Mouse (Mus musculus): Measurements from ENCODE around the gene B3gnt4. TPM values are rescaled to one million over a fixed set of nuclear protein-coding genes. Genes with fewer than 3 reads are reported as not detected.

B3gnt4 gene
- polyA plus RNA-seq, 1 experiment from 2014 or later, result 1.2 TPM

DNA sequence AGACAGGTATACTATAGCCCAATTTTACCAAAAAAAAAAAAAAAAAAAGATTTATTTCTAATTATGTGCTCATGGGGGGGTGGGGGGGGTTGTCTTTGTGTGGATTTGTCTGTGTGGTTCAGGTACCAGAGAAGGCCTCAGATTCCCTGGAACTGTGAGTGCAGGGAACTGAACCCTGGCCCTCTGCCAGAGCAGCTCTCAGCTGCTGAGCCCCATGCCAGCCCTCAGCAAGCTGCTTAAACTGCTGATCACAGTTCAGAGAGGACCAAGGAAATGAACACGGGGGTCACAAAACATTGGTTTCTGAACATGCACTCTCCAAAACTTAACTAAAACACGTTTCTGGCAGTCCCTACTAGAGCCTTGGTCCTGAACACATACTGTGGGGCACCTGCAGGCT, 46.2 kb downstream of the B3gnt4 start:
- DNase-seq, result peak; percentile 30
- H3K4me2 ChIP-seq (ENCODE audit: low read length), result no peak overlapping the region
- no peaks in the 10 kb centered on the region for H3K9me3 ChIP-seq (ENCODE audit: control insufficient read depth, low read length)
- H3K27ac ChIP-seq (replicated peaks; ENCODE audit: low read depth, low read length), result no peak overlapping the region
- H3K4me3 ChIP-seq (replicated peaks; ENCODE audit: low read depth, low read length), result no peak overlapping the region
- H3K9ac ChIP-seq (replicated peaks; ENCODE audit: low read length), result no peak overlapping the region
- H3K4me1 ChIP-seq (ENCODE audit: control insufficient read depth, insufficient read depth, low read length), result no peaks in the 10 kb centered on the region
- ATAC-seq (ENCODE audit: low FRiP score, low TSS enrichment), result no peak
- H3K36me3 ChIP-seq (ENCODE audit: control insufficient read depth, insufficient read depth, low read length), result peaks cover 64% of the 10 kb centered on the region
- WGBS, result 80% methylated on average over 2 of the region's 2 CpGs
- no peaks in the 10 kb centered on the region for H3K27me3 ChIP-seq (ENCODE audit: control insufficient read depth, insufficient read depth, low read length)

GRCm38 (mm10) chr5:123559588-123559987, 49.3 kb downstream of the B3gnt4 start:
- Histone ChIP-seq H3K4me3 (replicated peaks; ENCODE audit: low read depth, low read length) (no peak overlapping the region), H3K36me3 (ENCODE audit: control insufficient read depth, insufficient read depth, low read length) (peaks cover 92% of the 10 kb centered on the region), H3K27ac (replicated peaks; ENCODE audit: low read depth, low read length) (no peak overlapping the region), H3K9ac (replicated peaks; ENCODE audit: low read length) (no peak overlapping the region), H3K9me3 (ENCODE audit: control insufficient read depth, low read length) (no peaks in the 10 kb centered on the region), H3K27me3 (ENCODE audit: control insufficient read depth, insufficient read depth, low read length) (no peaks in the 10 kb centered on the region), H3K4me2 (ENCODE audit: low read length) (no peak overlapping the region), H3K4me1 (ENCODE audit: control insufficient read depth, insufficient read depth, low read length) (no peaks in the 10 kb centered on the region)
- 95% methylated on average over 8 of the region's 8 CpGs for WGBS
- ATAC-seq (ENCODE audit: low FRiP score, low TSS enrichment) (no peak), DNase-seq (no peak)

DNA sequence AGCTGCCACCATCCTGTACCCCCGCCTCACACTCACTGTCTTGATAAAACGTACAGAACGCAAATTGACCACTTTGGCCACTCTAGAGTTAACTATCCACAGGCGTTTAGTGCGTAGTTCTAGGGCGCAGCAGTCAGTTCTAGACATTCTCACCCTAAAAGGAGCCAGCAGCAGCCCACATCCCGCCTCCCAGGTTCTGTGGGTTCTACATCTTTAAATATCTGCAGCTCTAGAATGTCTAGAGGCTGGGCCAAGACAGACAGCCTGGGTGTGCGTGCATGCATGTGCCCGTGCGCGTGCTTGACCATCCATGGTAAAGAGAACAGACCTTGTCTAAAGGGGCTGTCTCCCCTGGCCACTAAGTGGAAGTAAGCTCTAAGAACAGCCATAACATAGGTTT, 50.9 kb downstream of the B3gnt4 start:
- H3K36me3 ChIP-seq (ENCODE audit: control insufficient read depth, insufficient read depth, low read length), result peaks cover 94% of the 10 kb centered on the region
- ATAC-seq (ENCODE audit: low FRiP score, low TSS enrichment), result no peak
- 95% methylated on average over 11 of the region's 11 CpGs for WGBS

More for the DNA sequence above, 50.9 kb downstream of the B3gnt4 start:
- H3K9ac ChIP-seq (replicated peaks; ENCODE audit: low read length), result no peak overlapping the region
- no peaks in the 10 kb centered on the region for H3K27me3 ChIP-seq (ENCODE audit: control insufficient read depth, insufficient read depth, low read length)
- no peak overlapping the region for H3K4me3 ChIP-seq (replicated peaks; ENCODE audit: low read depth, low read length)
- no peaks in the 10 kb centered on the region for H3K9me3 ChIP-seq (ENCODE audit: control insufficient read depth, low read length)
- no peak overlapping the region for H3K27ac ChIP-seq (replicated peaks; ENCODE audit: low read depth, low read length)
- H3K4me1 ChIP-seq (ENCODE audit: control insufficient read depth, insufficient read depth, low read length), result no peaks in the 10 kb centered on the region
- no peak for DNase-seq
- H3K4me2 ChIP-seq (ENCODE audit: low read length), result no peak overlapping the region

Small RNAs within 50 kb of the gene (microRNA-seq; reads per million reads assigned to microRNA genes)
- gene Mir7647, result 1.9 reads per million, percentile 10 among the genes with 10 or more reads in this experiment

Other genes starting within 250 kb of the B3gnt4 start
- 42.4 and 44.0 TPM in 2 replicates for gene Bcl7a, start 166.6 kb upstream of the B3gnt4 start, polyA plus RNA-seq (2014; fragmentation: Nextera tagmentation; extraction: Ambion mirVana)
- gene Mlxip, start 115.7 kb upstream of the B3gnt4 start, polyA plus RNA-seq (2014; fragmentation: Nextera tagmentation; extraction: Ambion mirVana), result 18.7 and 23.0 TPM in 2 replicates
- 0.20 and 0.41 TPM in 2 replicates for gene Lrrc43, start 21.2 kb upstream of the B3gnt4 start, polyA plus RNA-seq (2014; fragmentation: Nextera tagmentation; extraction: Ambion mirVana)
- not detected in 2 replicates for gene Il31, start 21.0 kb upstream of the B3gnt4 start, polyA plus RNA-seq (2014; fragmentation: Nextera tagmentation; extraction: Ambion mirVana)
- gene Diablo, start 13.7 kb downstream of the B3gnt4 start, polyA plus RNA-seq (2014; fragmentation: Nextera tagmentation; extraction: Ambion mirVana), result 101 and 120 TPM in 2 replicates
- 1.1 and 1.3 TPM in 2 replicates for gene Gm49027, start 15.0 kb downstream of the B3gnt4 start, polyA plus RNA-seq (2014; fragmentation: Nextera tagmentation; extraction: Ambion mirVana)
- 41.9 and 54.9 TPM in 2 replicates for gene Vps33a, start 62.6 kb downstream of the B3gnt4 start, polyA plus RNA-seq (2014; fragmentation: Nextera tagmentation; extraction: Ambion mirVana)
- gene Clip1, start 174.2 kb downstream of the B3gnt4 start, polyA plus RNA-seq (2014; fragmentation: Nextera tagmentation; extraction: Ambion mirVana), result 73.0 and 75.1 TPM in 2 replicates
- gene Zcchc8, start 210.6 kb downstream of the B3gnt4 start, polyA plus RNA-seq (2014; fragmentation: Nextera tagmentation; extraction: Ambion mirVana), result 56.5 and 80.0 TPM in 2 replicates
- gene Rsrc2, start 239.0 kb downstream of the B3gnt4 start, polyA plus RNA-seq (2014; fragmentation: Nextera tagmentation; extraction: Ambion mirVana), result 137 and 138 TPM in 2 replicates
- 4.0 and 5.6 TPM in 2 replicates for gene Kntc1, start 239.3 kb downstream of the B3gnt4 start, polyA plus RNA-seq (2014; fragmentation: Nextera tagmentation; extraction: Ambion mirVana)